ENCODE assay signal across 30 mouse cellular contexts in the genomic region with DNA sequence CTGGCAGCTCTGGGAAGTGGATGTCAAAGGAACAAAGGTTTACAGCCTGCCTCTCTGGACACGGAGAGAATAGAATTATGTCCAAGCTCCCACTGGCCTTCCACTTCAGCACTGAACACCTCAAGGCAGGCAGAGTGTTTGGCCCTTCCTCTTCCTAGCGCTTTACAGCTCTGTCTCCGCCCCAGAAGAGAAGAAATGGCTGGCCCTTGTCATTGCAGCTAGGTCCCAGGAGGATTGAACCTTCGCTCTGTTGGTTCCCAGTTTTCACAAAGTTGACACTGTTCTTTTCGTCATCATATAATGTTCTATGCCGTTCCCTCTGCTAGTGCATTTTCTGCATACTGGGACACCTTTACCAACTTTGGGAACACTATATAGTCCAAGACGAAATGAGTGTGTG. TPM values are rescaled to one million over a fixed set of nuclear protein-coding genes. Genes with fewer than 3 reads are reported as not detected.
"Had no signal": no experiment of that assay in that cellular context is flagged by ENCODE, and none has a peak within 500 bp of the region (broad histone marks: within the 10 kb centered on the region; RNA-seq: fewer than 3 reads in every experiment).

No protein-coding gene starts in this region.

- H3K4me3 ChIP-seq: lung, embryonic 15.5 days; megakaryocyte, embryonic 14.5 days; midbrain, embryonic 13.5 days; midbrain, embryonic 15.5 days; neural tube, embryonic 13.5 days; neural tube, embryonic 15.5 days; stomach, embryonic 15.5 days had no signal

- H3K4me1 ChIP-seq: lung, embryonic 15.5 days; megakaryocyte, embryonic 14.5 days; midbrain, embryonic 13.5 days; midbrain, embryonic 15.5 days; neural tube, embryonic 13.5 days; neural tube, embryonic 15.5 days; stomach, embryonic 15.5 days had no signal

- H3K9me3 ChIP-seq: lung, embryonic 15.5 days; midbrain, embryonic 13.5 days; midbrain, embryonic 15.5 days; neural tube, embryonic 13.5 days; neural tube, embryonic 15.5 days; stomach, embryonic 15.5 days had no signal

- H3K27me3 ChIP-seq: lung, embryonic 15.5 days; midbrain, embryonic 13.5 days; midbrain, embryonic 15.5 days; neural tube, embryonic 13.5 days; neural tube, embryonic 15.5 days; stomach, embryonic 15.5 days had no signal

- H3K9ac ChIP-seq: liver, postnatal 0 days; lung, embryonic 15.5 days; midbrain, embryonic 13.5 days; midbrain, embryonic 15.5 days; neural tube, embryonic 13.5 days; neural tube, embryonic 15.5 days; stomach, embryonic 15.5 days had no signal

- H3K4me2 ChIP-seq: lung, embryonic 15.5 days; midbrain, embryonic 11.5 days; midbrain, embryonic 13.5 days; midbrain, embryonic 15.5 days; neural tube, embryonic 13.5 days; neural tube, embryonic 15.5 days; stomach, embryonic 15.5 days had no signal

- ATAC-seq: liver, postnatal 0 days; lung, postnatal 0 days; midbrain, embryonic 13.5 days; midbrain, embryonic 15.5 days had no signal

- H3K36me3 ChIP-seq: lung, embryonic 15.5 days had no signal

- H3K27ac ChIP-seq: lung, embryonic 15.5 days; macrophage; midbrain, embryonic 13.5 days; midbrain, embryonic 15.5 days; neural tube, embryonic 13.5 days; neural tube, embryonic 15.5 days; stomach, embryonic 15.5 days; stomach, postnatal 0 days had no signal

- DNase-seq: liver, postnatal 0 days; lung, adult 2 months; lung, postnatal 14 days; lung, postnatal 36 days; retina, postnatal 1 day; right cerebral cortex, adult 18-20 months; right cerebral cortex, postnatal 25 days; right cerebral cortex, postnatal 4 days; spleen, adult 18-20 months; thymus, adult 2 months; thymus, postnatal 25 days; thymus, postnatal 4 days had no signal

RNA-seq across cellular contexts. Expression of a gene that starts 44.6 kb away (rescaled TPM):
- total RNA-seq: megakaryocyte progenitor cell, adult 5-6 weeks; midbrain, postnatal 0 days; monocyte, adult 5-6 weeks had no signal
- polyA plus RNA-seq: liver, postnatal 0 days; lung, adult 2 months; lung, embryonic 15.5 days; lung, postnatal 0 days; macrophage; midbrain, embryonic 11.5 days; midbrain, embryonic 13.5 days; midbrain, embryonic 15.5 days; neural tube, embryonic 11.5 days; neural tube, embryonic 13.5 days; neural tube, embryonic 15.5 days; small intestine, adult 2 months; stomach, embryonic 15.5 days; stomach, postnatal 0 days; testis, adult 2 months; thymus, adult 2 months; urinary bladder, adult 2 months had no signal
